Mouse (Mus musculus) kidney, adult 8-10 months (tissue): ENCODE results near the gene Sncg.

Source experiments
- DNase-seq, 2 experiments: peaks; one replicate each; pipeline ENCODE4 v3.0.0; 2022

Gene Sncg

GRCm38 (mm10) chr14:34339446-34339845, 35.1 kb downstream of the Sncg start:
- DNase-seq: no peak

- DNase-seq: no peak
Measured at GRCm38 (mm10) chr14:34332476-34332875, 42.1 kb downstream of the Sncg start.

GRCm38 (mm10) chr14:34331886-34332285, 42.7 kb downstream of the Sncg start:
- peak; percentile 47 to 60 for DNase-seq

- no peak for DNase-seq
Measured at GRCm38 (mm10) chr14:34330657-34331158, 43.9 kb downstream of the Sncg start.

- no peak for DNase-seq
Measured at GRCm38 (mm10) chr14:34327618-34328017, 47.0 kb downstream of the Sncg start.

GRCm38 (mm10) chr14:34326606-34327005, 48.0 kb downstream of the Sncg start:
- DNase-seq: no peak

GRCm38 (mm10) chr14:34323576-34324085, 51.0 kb downstream of the Sncg start:
- DNase-seq: no peak
